Mouse (Mus musculus) cortical plate, adult 2 months (tissue): Measurements from ENCODE around the gene Serpine1.

ENCODE experiments used
- CTCF ChIP-seq: fragments of 200-500 bp; IDR thresholded peaks from 2 replicates; pipeline ENCODE4 v1.5.1; 2011; ENCODE audit warnings: mild to moderate bottlenecking, control low read depth, low read length; ENCODE audit not compliant: insufficient read depth; ENCODE audit errors: extremely low read depth
- POLR2A ChIP-seq: fragments of 200-500 bp; IDR thresholded peaks from 2 replicates; pipeline ENCODE4 v1.6.1; 2011; ENCODE audit warnings: mild to moderate bottlenecking, low read length, control low read depth; ENCODE audit not compliant: insufficient read depth; ENCODE audit errors: extremely low read depth

DNA sequence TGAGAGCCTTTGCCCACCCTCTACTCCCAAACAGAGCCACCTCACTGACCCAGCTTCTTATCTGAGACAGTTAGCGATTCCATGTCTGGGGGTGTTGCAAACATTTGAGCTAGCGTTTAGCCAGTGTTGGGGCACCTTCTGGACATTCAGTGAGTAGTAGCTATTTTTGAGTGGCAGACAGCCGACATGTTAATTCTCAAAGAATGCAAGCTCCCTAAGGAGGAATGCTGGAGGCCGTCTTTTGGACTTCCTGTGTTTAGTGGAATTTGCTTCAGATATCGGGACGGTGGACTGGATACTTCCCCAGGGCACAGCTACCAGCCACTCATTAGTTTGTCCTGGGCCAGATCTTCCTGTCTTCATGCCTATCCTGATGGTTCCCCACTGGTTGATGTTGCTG is 6.5 kb upstream of the Serpine1 start:
- no peak for TF ChIP-seq CTCF
- TF ChIP-seq POLR2A = no peak
